Mouse (Mus musculus): ENCODE measurements around the gene Ltb4r2.

Ltb4r2 gene

GRCm38 (mm10) chr14:55737086-55737687 is 24.0 kb upstream of the Ltb4r2 start:
- DNase-seq, result no peak

- peak; percentile 93 to 94 for DNase-seq
Observed at GRCm38 (mm10) chr14:55743711-55744110, 17.5 kb upstream of the Ltb4r2 start.

- peak; percentile 89 to 90 for DNase-seq
Observed at GRCm38 (mm10) chr14:55745180-55745860, 15.9 kb upstream of the Ltb4r2 start, which contains the start of the genes Dhrs1 and Nop9. TSS of gene Dhrs1 (minus strand) at chr14:55745690. TSS of gene Nop9 (plus strand) at chr14:55745693.

GRCm38 (mm10) chr14:55745861-55746237 is 15.4 kb upstream of the Ltb4r2 start:
- DNase-seq, result no peak

GRCm38 (mm10) chr14:55747051-55747847 is 14.0 kb upstream of the Ltb4r2 start:
- no peak for DNase-seq

- DNase-seq, result no peak
Observed at GRCm38 (mm10) chr14:55757566-55757965, 3.7 kb upstream of the Ltb4r2 start.

- DNase-seq, result no peak
Observed at GRCm38 (mm10) chr14:55758363-55758784, 2.9 kb upstream of the Ltb4r2 start, which contains the start of gene Cideb. TSS of gene Cideb (minus strand) at chr14:55758458.

- peak; percentile 92 to 93 for DNase-seq
Observed at GRCm38 (mm10) chr14:55760156-55760555, 1.1 kb upstream of the Ltb4r2 start.

- DNase-seq, result peak; percentile 35 to 37
Observed at GRCm38 (mm10) chr14:55762001-55762821, 983 bp downstream of the Ltb4r2 start.

GRCm38 (mm10) chr14:55763166-55763565 is 1.9 kb downstream of the Ltb4r2 start:
- DNase-seq, result no peak

- DNase-seq, result no peak
Observed at GRCm38 (mm10) chr14:55765696-55766095, 4.5 kb downstream of the Ltb4r2 start, which contains the start of gene Ltb4r1. TSS of gene Ltb4r1 (plus strand) at chr14:55765962.

- peak; percentile 46 to 56 for DNase-seq
Observed at GRCm38 (mm10) chr14:55767519-55768414, 6.5 kb downstream of the Ltb4r2 start.

GRCm38 (mm10) chr14:55768555-55768954 is 7.3 kb downstream of the Ltb4r2 start:
- DNase-seq, result no peak

- no peak for DNase-seq
Observed at GRCm38 (mm10) chr14:55769087-55769703, 8.0 kb downstream of the Ltb4r2 start.

- DNase-seq, result no peak
Observed at GRCm38 (mm10) chr14:55776711-55777110, 15.5 kb downstream of the Ltb4r2 start.

- no peak for DNase-seq
Observed at GRCm38 (mm10) chr14:55777176-55777575, 15.9 kb downstream of the Ltb4r2 start.

GRCm38 (mm10) chr14:55777806-55778205 is 16.6 kb downstream of the Ltb4r2 start:
- peak in 1 of 2 experiments; percentile 0 for DNase-seq

GRCm38 (mm10) chr14:55778686-55779085 is 17.5 kb downstream of the Ltb4r2 start:
- DNase-seq, result peak in 1 of 2 experiments; percentile 0

GRCm38 (mm10) chr14:55779656-55780055 is 18.4 kb downstream of the Ltb4r2 start:
- peak; percentile 0 for DNase-seq

- DNase-seq, result no peak
Observed at GRCm38 (mm10) chr14:55780736-55781135, 19.5 kb downstream of the Ltb4r2 start.

GRCm38 (mm10) chr14:55781310-55781709 is 20.1 kb downstream of the Ltb4r2 start:
- peak; percentile 64 to 67 for DNase-seq

Measured in B cell, adult 2 months (primary cell).